Mouse (Mus musculus) E14TG2a.4 (cell line): ENCODE measurements around the gene Selenon.

Experiments
- H3K27me3 ChIP-seq: 2 replicates; pipeline ENCODE4 v1.6.1; 2014; ENCODE audit warnings: low read length, control low read depth; ENCODE audit not compliant: insufficient read depth
- H3K36me3 ChIP-seq: 2 replicates; pipeline ENCODE4 v1.6.1; 2014; ENCODE audit warnings: low read length, control low read depth; ENCODE audit not compliant: insufficient read depth
- H3K4me1 ChIP-seq: replicated peaks from 2 replicates; pipeline ENCODE4 v1.6.1; 2014; ENCODE audit warnings: low read depth, low read length, control low read depth
- H3K4me3 ChIP-seq: replicated peaks from 2 replicates; pipeline ENCODE4 v1.5.1; 2014; ENCODE audit warnings: mild to moderate bottlenecking, low read length
- H3K9me3 ChIP-seq: 2 replicates; pipeline ENCODE4 v1.6.1; 2014; ENCODE audit warnings: low read length, control low read depth
- CTCF ChIP-seq: conservative IDR thresholded peaks from 2 replicates; pipeline ENCODE4 v1.5.1; 2014; ENCODE audit warnings: low read length
- NANOG ChIP-seq: IDR thresholded peaks from 2 replicates; pipeline ENCODE4 v1.6.1; 2014; ENCODE audit warnings: borderline replicate concordance, low read length, mixed read lengths
- POU5F1 ChIP-seq: IDR thresholded peaks from 2 replicates; pipeline ENCODE4 v1.6.1; 2014; ENCODE audit warnings: low read length, borderline replicate concordance

Selenon gene

DNA sequence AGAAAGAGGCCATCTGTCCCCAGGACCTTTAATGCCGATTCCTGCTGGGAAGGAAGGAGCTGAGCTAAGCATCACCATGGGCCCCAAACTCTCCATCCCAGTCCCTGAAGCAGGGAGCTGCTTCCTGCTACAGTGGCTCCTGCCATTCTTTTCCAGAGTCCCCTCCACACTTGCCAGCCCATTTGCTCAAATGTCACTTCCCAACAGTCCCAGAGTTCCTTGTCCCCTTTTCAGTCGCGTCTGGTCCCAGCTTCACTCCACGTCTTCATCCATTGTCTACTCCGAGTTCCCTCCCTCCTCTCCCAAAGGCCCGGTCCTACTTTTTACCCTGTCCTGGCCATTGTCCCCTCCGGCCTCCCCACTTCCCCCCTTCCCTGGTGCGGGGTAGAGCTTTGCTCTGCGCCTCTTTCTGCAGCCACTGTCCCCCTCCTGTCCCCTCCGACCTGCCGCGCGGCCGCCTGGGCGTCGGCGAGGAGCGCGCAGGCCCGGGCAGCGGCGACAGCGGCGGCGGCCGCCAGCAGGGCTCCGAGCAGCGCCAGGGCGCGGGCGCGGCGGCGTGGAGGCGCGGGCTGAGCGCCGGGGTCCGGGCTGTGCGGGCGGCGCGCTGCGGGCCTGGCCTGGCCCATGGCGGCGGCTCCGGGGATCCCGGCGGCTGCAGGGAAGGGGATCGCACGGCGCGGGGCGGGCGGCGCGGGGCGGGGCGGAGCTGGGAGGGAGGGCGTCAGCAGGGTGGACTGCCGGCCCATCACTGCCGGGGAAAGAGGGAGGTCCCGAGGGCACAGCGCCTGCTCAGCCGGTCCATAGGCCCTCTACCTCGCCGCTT is at the start of gene Selenon:
Gene Selenon, minus strand, starts transcription at position 673 of the 823 bp plus-strand sequence.
- peaks cover 22% of the 10 kb centered on the region for H3K27me3 ChIP-seq
- TF ChIP-seq CTCF (no peak), POU5F1 (no peak), NANOG (no peak)
- H3K9me3 ChIP-seq = no peaks in the 10 kb centered on the region
- H3K4me1 ChIP-seq = peaks cover 27% of the 10 kb centered on the region
- H3K36me3 ChIP-seq = no peaks in the 10 kb centered on the region
- peak within 1 kb of the TSS; percentile 77 for H3K4me3 ChIP-seq

DNA sequence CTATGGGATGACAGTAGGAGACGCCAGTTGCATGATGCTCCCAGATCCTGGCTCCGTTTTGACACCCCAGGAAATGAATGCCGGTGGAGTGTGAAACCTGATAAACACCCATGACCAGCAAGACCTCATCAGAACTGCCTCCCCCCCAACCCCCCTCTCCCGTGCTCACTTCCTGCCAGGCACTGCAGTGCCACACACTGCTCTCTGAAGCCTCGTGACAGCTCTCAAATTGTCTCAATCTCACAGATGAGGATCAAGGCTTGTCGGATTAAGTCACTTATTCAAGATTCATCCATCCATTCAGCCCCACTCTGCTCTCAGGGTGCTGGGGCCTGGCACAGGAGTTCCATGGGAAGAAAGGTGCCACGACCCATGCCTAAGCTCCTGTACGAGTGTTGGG is 49.4 kb upstream of the Selenon start:
- H3K27me3 ChIP-seq = no peaks in the 10 kb centered on the region; the same call in 1 of the 2 replicates
- H3K9me3 ChIP-seq = no peaks in the 10 kb centered on the region
- no peaks in the 10 kb centered on the region for H3K36me3 ChIP-seq
- H3K4me3 ChIP-seq = no peak overlapping the region
- peaks cover 6% of the 10 kb centered on the region for H3K4me1 ChIP-seq
- TF ChIP-seq POU5F1 (no peak), NANOG (no peak), CTCF (no peak)

DNA sequence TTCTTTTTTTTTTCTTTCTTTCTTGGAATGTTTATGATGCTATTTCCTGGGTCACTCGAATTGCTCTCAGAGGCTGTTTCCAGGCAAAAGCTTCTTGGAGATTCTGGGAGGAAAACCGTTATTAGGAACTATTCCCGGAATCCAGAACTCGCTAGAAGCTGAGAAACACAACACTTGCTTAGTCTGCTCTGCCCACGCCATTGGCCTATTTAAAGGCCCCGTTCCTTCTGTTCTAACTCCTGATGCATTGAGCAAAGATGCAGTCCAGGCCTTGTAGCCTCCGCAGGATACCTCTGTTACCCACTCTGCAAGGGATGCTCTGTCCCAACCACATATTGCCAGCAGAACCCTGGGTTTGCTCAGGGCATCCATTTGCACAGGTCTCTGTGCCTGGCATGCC is 48.8 kb upstream of the Selenon start:
- Histone ChIP-seq H3K9me3 (no peaks in the 10 kb centered on the region), H3K36me3 (no peaks in the 10 kb centered on the region), H3K4me1 (peaks cover 6% of the 10 kb centered on the region), H3K4me3 (no peak overlapping the region), H3K27me3 (no peaks in the 10 kb centered on the region; the same call in 1 of the 2 replicates)
- TF ChIP-seq CTCF = no peak
- no peak for TF ChIP-seq POU5F1
- no peak for TF ChIP-seq NANOG

DNA sequence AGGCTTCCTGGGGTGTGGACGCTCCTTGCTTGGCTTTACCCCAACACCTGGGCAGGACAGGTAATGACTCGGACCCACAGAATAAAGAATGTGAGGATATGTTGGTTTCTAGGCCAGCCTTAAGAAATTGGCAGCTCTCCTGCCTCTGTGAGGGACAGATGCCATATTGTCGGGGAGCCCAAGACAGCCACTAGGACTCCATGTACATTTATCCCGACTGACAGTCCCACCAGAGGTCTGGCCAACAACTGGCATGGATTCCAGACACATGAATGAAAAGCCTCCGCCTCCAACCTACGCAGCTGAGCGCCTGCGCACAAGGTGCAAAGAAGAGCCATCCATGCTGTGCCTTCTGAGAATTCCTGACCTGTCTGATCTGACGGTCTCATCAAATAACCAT is 48.1 kb upstream of the Selenon start:
- Histone ChIP-seq H3K27me3 (no peaks in the 10 kb centered on the region; the same call in 1 of the 2 replicates), H3K4me3 (no peak overlapping the region), H3K4me1 (peaks cover 6% of the 10 kb centered on the region), H3K36me3 (no peaks in the 10 kb centered on the region), H3K9me3 (no peaks in the 10 kb centered on the region)
- no peak for TF ChIP-seq CTCF
- no peak for TF ChIP-seq NANOG
- TF ChIP-seq POU5F1 = no peak

DNA sequence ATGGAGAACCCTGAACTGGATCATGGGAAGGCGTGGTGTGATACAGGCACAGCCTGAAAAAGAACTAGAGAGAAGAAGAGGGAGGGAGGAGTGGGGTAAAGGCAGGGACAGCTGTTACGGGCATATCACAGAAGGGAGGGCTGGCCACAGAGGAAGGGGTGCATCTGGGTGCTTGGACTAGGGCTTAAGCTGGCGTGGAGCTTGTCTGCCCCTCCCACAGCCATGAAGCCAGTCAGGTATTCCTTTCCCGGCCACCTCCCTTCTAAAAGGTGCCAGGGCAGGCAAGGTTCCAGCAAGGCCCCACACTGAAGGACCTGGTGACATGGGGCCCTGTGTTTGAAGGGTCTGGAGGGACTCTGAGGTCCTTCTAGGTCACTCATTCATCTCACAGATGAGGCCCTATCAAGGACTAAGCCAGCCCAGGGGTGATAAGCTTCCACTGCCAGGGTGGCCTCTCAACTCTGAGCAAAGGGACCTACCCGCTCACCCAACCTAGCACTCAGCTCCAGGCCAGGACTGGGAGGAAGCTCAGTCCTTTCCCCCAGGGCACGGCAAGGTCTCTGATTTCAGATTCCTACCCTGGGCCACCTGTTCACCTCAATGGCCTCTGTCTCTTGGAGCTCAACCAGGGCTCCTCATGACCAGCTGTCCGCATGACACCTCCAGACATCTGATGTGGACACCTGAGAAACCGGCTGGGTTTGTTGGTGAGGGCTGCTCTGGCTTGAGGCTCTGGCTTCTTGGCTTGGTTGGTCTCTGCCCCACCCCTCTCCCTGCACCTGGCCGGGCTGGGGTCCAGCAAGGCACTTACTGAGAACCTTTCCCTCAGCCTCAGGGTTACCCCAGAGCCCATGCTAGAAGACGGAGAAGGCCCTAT is 45.1 kb upstream of the Selenon start:
- Histone ChIP-seq H3K36me3 (no peaks in the 10 kb centered on the region), H3K9me3 (no peaks in the 10 kb centered on the region), H3K27me3 (no peaks in the 10 kb centered on the region; the same call in 1 of the 2 replicates), H3K4me1 (peaks cover 3% of the 10 kb centered on the region), H3K4me3 (no peak overlapping the region)
- TF ChIP-seq NANOG (no peak), CTCF (no peak), POU5F1 (no peak)

DNA sequence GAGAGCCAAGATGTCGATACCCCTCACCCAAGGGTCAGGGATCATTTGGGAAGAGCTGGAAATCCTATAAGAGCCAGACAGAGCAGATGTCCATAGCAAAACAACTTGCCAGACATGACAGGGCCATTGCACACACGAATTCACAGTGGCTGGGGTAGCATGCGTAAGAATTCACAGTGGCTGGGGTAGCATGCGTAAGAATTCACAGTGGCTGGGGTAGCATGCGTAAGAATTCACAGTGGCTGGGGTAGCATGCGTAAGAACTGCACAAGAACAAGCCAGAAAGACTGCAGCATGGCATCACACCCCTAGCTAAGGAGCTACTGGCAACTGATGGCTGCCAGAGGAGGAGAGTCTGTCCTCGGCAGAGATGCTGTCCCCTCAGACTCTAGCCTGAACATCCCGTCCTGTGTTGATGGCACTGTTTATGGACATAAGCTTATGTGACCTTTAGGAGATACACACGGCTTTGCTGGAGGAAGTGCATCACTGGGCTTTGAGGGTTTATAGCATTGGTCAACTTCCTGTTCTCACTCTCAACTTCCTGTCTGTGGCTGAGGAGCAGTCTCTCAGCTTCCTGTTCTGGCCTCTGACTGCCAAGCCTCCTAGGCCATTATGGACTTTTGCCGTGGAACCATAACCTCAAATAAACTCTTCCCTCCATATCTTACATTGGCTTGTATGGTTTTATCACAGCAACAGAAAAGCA is 42.9 kb upstream of the Selenon start:
- peaks cover 9% of the 10 kb centered on the region for H3K4me1 ChIP-seq
- no peaks in the 10 kb centered on the region for H3K36me3 ChIP-seq
- TF ChIP-seq NANOG (no peak), POU5F1 (no peak), CTCF (no peak)
- H3K9me3 ChIP-seq = no peaks in the 10 kb centered on the region
- no peak overlapping the region for H3K4me3 ChIP-seq
- H3K27me3 ChIP-seq = no peaks in the 10 kb centered on the region

DNA sequence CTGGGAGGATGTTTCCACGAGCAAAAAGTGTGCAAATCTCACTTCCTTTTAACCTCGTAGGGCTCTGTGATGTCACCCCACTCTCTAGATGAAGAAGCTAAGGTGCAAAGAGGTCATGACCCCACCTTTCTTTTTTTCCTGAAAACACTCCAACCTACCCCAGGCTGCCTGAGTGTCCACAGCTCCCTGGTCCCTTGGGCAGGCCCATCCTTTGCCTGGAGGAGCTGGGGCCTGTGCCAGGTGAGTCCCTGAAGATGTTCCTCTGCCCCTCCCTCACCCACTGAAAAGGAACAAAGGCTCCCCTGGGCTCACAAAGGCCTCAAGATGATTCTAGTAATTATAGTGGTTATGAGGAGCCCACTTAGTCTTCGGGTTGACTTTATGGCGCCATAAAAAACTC is 40.5 kb upstream of the Selenon start:
- Histone ChIP-seq H3K4me1 (peaks cover 13% of the 10 kb centered on the region), H3K27me3 (no peaks in the 10 kb centered on the region), H3K4me3 (no peak overlapping the region), H3K36me3 (no peaks in the 10 kb centered on the region), H3K9me3 (no peaks in the 10 kb centered on the region)
- TF ChIP-seq POU5F1 (no peak), CTCF (no peak), NANOG (no peak)
